Mouse (Mus musculus) intestine, postnatal 0 days (tissue): ENCODE measurements around the gene Ccdc183. TPM values are rescaled to one million over a fixed set of nuclear protein-coding genes. Genes with fewer than 3 reads are reported as not detected.

Experiments used
- ATAC-seq: fragments of 200-750 bp; cut with Nextera tagmentation; 2 replicates; pipeline ENCODE4 v1.8.0; 2017; ENCODE audit warnings: mild to moderate bottlenecking, moderate TSS enrichment, moderate library complexity
- H3K27ac ChIP-seq: fragments of 300-500 bp; sonication (generic); 2 replicates; pipeline ENCODE4 v1.5.1; 2014; ENCODE audit warnings: mild to moderate bottlenecking, low read depth, low read length, moderate library complexity
- H3K27me3 ChIP-seq: fragments of 300-500 bp; sonication (generic); replicated peaks from 2 replicates; pipeline ENCODE4 v1.6.1; 2014; ENCODE audit warnings: low read length, mixed read lengths; ENCODE audit not compliant: control insufficient read depth, insufficient read depth
- H3K36me3 ChIP-seq: fragments of 300-500 bp; sonication (generic); 2 replicates; pipeline ENCODE4 v1.6.1; 2014; ENCODE audit warnings: mild to moderate bottlenecking, moderate library complexity; ENCODE audit not compliant: control insufficient read depth, insufficient read depth
- H3K4me1 ChIP-seq: fragments of 300-500 bp; sonication (generic); replicated peaks from 2 replicates; pipeline ENCODE4 v1.6.1; 2014; ENCODE audit warnings: antibody characterized with exemption, low read length, mixed read lengths; ENCODE audit not compliant: control insufficient read depth, insufficient read depth
- H3K4me2 ChIP-seq: fragments of 300-500 bp; sonication (generic); replicated peaks from 2 replicates; pipeline ENCODE4 v1.6.1; 2014; ENCODE audit warnings: low read depth, mild to moderate bottlenecking, moderate library complexity
- H3K4me3 ChIP-seq: fragments of 300-500 bp; sonication (generic); 2 replicates; pipeline ENCODE4 v1.5.1; 2014; ENCODE audit warnings: low read depth, low read length
- H3K9ac ChIP-seq: fragments of 300-500 bp; sonication (generic); 2 replicates; pipeline ENCODE4 v1.6.1; 2014; ENCODE audit warnings: mild to moderate bottlenecking, low read depth, low read length
- H3K9me3 ChIP-seq: fragments of 300-500 bp; sonication (generic); 2 replicates; pipeline ENCODE4 v1.6.1; 2016; ENCODE audit warnings: mixed run types; ENCODE audit not compliant: control insufficient read depth
- CTCF ChIP-seq: sonication (generic); IDR thresholded peaks from 2 replicates; pipeline ENCODE4 v1.5.1; 2016; ENCODE audit warnings: low read depth, mild to moderate bottlenecking, control low read depth, antibody characterized with exemption, moderate library complexity
- WGBS: fragments of 180-500 bp; shearing (Covaris S2); extraction: QIAGEN DNeasy Blood & Tissue Kit; methylation state at CpG from one replicate; pipeline ENCODE4 v1.1.7; 2014; 5-methylcytosine and 5-hydroxymethylcytosine counted together
- polyA plus RNA-seq: library from polyadenylated mRNA; unstranded; fragments of >200 nt; fragmentation: Nextera tagmentation; extraction: Ambion mirVana; gene quantifications from 2 replicates; pipeline ENCODE4 v1.2.1, GENCODE M21; 2015

Gene Ccdc183
- polyA plus RNA-seq, 1 experiment from 2014 or later, result 0.09 TPM

DNA sequence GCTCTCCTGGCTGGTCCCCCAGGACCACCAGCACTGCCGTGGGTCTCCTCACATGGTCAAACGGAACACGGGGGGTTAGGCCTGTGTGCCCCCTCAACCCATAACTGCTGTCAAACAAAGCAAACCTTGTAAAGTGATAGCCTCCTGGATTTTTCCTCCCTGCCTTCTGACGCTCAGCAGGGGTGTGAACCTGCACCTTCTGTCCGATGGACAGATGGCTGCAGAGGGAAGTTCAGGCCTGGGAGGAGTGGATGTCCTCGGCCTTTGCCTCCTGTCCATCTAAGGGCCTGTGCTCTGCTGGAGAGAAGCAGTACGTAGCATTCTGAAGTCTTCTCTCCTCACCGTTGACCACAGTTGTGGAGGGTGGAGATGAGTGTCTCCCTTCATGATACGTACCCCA is 55.5 kb downstream of the Ccdc183 start:
- Histone ChIP-seq H3K27ac (peak overlapping the region; percentile 63), H3K9me3 (no peaks in the 10 kb centered on the region), H3K36me3 (peaks cover 62% of the 10 kb centered on the region), H3K27me3 (no peaks in the 10 kb centered on the region), H3K4me3 (no peak overlapping the region), H3K4me1 (peaks cover 2% of the 10 kb centered on the region; the same call in 1 of the 2 replicates), H3K9ac (no peak overlapping the region), H3K4me2 (no peak overlapping the region)
- WGBS, result 62% methylated on average over 9 of the region's 9 CpGs
- no peak for ATAC-seq
- no peak for TF ChIP-seq CTCF

DNA sequence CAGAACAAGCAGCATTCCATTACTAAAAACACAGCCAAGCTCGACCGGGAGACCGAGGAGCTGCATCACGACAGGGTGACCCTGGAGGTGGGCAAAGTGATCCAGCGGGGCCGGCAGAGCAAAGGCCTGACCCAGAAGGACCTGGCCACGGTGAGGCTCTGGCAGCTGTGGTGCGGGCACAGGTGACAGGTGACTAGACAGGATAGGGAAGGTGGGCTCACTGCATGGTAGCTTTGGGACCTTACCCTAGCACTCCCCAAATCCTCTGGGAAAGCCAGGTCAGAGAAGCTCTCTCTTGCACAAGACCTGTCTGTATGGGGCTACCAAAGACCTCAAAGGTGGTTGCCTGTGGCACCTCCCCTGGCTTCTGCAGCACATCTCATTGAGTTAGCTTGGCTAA is 56.9 kb downstream of the Ccdc183 start:
- ATAC-seq, result peak; percentile 1; the same call in 1 of the 2 replicates
- no peak overlapping the region for H3K4me2 ChIP-seq
- H3K9ac ChIP-seq, result no peak overlapping the region
- no peaks in the 10 kb centered on the region for H3K27me3 ChIP-seq
- peaks cover 53% of the 10 kb centered on the region for H3K36me3 ChIP-seq
- H3K9me3 ChIP-seq, result no peaks in the 10 kb centered on the region
- no peak overlapping the region for H3K4me3 ChIP-seq
- peak overlapping the region; percentile 3; the same call in 1 of the 2 replicates for H3K27ac ChIP-seq
- 62% methylated on average over 8 of the region's 8 CpGs for WGBS
- no peak for TF ChIP-seq CTCF
- peaks cover 2% of the 10 kb centered on the region; the same call in 1 of the 2 replicates for H3K4me1 ChIP-seq

DNA sequence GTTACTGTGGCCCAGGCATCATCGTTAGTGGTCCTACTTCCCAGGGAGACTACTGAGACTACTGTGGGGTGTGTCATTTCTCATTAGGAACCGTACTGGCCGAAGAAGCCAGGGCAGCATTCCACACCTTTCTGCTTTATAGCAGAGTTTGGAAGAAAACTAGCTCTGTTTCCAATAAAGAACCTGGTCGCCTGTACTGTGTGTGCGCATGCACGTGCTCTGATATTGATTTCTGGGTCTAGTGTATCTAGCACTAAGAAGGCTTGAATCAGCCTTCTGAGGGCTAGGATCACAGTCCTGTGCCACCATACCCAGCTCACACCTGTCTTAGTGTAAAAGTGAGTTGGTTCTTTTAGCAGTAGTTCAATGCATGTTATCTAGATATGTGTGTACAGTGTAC is 58.7 kb downstream of the Ccdc183 start:
- H3K4me2 ChIP-seq, result peak overlapping the region; percentile 91
- H3K9me3 ChIP-seq, result no peaks in the 10 kb centered on the region
- TF ChIP-seq CTCF, result no peak
- H3K27me3 ChIP-seq, result no peaks in the 10 kb centered on the region
- H3K4me3 ChIP-seq, result peak overlapping the region; percentile 98
- peaks cover 2% of the 10 kb centered on the region; the same call in 1 of the 2 replicates for H3K4me1 ChIP-seq
- no peak for ATAC-seq
- H3K27ac ChIP-seq, result peak overlapping the region; percentile 97
- peak overlapping the region; percentile 87; the same call in 1 of the 2 replicates for H3K9ac ChIP-seq
- H3K36me3 ChIP-seq, result peaks cover 35% of the 10 kb centered on the region
- 37% methylated on average over 6 of the region's 6 CpGs for WGBS

Other genes with a start within 250 kb of the Ccdc183 start
- gene Sapcd2, start 245.4 kb downstream of the Ccdc183 start, polyA plus RNA-seq, result 112 and 129 TPM in 2 replicates
- 33.9 and 38.1 TPM in 2 replicates for gene Entpd2, start 221.8 kb downstream of the Ccdc183 start, polyA plus RNA-seq
- gene Npdc1, start 218.3 kb downstream of the Ccdc183 start, polyA plus RNA-seq, result 49.2 and 52.3 TPM in 2 replicates
- 0.26 and 0.27 TPM in 2 replicates for gene Fut7, start 194.4 kb downstream of the Ccdc183 start, polyA plus RNA-seq
- 1.1 and 1.3 TPM in 2 replicates for gene Abca2, start 189.0 kb downstream of the Ccdc183 start, polyA plus RNA-seq
- gene Clic3, start 160.8 kb downstream of the Ccdc183 start, polyA plus RNA-seq, result 2.0 and 2.8 TPM in 2 replicates
- 41.2 and 46.2 TPM in 2 replicates for gene Paxx, start 156.6 kb downstream of the Ccdc183 start, polyA plus RNA-seq
- 1.2 and 2.2 TPM in 2 replicates for gene Ptgds, start 147.6 kb downstream of the Ccdc183 start, polyA plus RNA-seq
- 0.40 and 0.51 TPM in 2 replicates for gene Lcn12, start 123.8 kb downstream of the Ccdc183 start, polyA plus RNA-seq
- gene Fbxw5, start 116.9 kb downstream of the Ccdc183 start, polyA plus RNA-seq, result 38.5 and 40.2 TPM in 2 replicates
- gene C8g, start 116.0 kb downstream of the Ccdc183 start, polyA plus RNA-seq, result 48.5 and 49.3 TPM in 2 replicates
- gene Traf2, start 70.7 kb downstream of the Ccdc183 start, polyA plus RNA-seq, result 16.4 and 18.7 TPM in 2 replicates
- gene Edf1, start 59.8 kb downstream of the Ccdc183 start, polyA plus RNA-seq, result 481 and 496 TPM in 2 replicates
- gene Mamdc4, start 42.8 kb downstream of the Ccdc183 start, polyA plus RNA-seq, result 588 and 718 TPM in 2 replicates
- 116 TPM in 2 replicates for gene Phpt1, start 42.5 kb downstream of the Ccdc183 start, polyA plus RNA-seq
- 0.68 and 0.78 TPM in 2 replicates for gene Ajm1, start 35.9 kb downstream of the Ccdc183 start, polyA plus RNA-seq
- 26.8 and 26.9 TPM in 2 replicates for gene Rabl6, start 9.2 kb downstream of the Ccdc183 start, polyA plus RNA-seq
- 23.0 and 25.6 TPM in 2 replicates for gene Tmem141, start 4.3 kb upstream of the Ccdc183 start, polyA plus RNA-seq
- 4.1 and 4.7 TPM in 2 replicates for gene Fcna, start 10.4 kb upstream of the Ccdc183 start, polyA plus RNA-seq
- not detected in 2 replicates for gene Lcn8, start 35.4 kb upstream of the Ccdc183 start, polyA plus RNA-seq
- not detected in 2 replicates for gene Lcn5, start 40.3 kb upstream of the Ccdc183 start, polyA plus RNA-seq
- not detected in 2 replicates for gene Lcn6, start 59.1 kb upstream of the Ccdc183 start, polyA plus RNA-seq
- gene Lcn10, start 65.0 kb upstream of the Ccdc183 start, polyA plus RNA-seq, result not detected in 2 replicates
- not detected in 2 replicates for gene Obp2a, start 82.4 kb upstream of the Ccdc183 start, polyA plus RNA-seq
- gene Bmyc, start 89.1 kb upstream of the Ccdc183 start, polyA plus RNA-seq, result 34.7 and 35.6 TPM in 2 replicates
- not detected in 2 replicates for gene Obp2b, start 119.3 kb upstream of the Ccdc183 start, polyA plus RNA-seq
- gene Lcn3, start 147.9 kb upstream of the Ccdc183 start, polyA plus RNA-seq, result not detected in 2 replicates
- not detected in 2 replicates for gene Lcn11, start 159.3 kb upstream of the Ccdc183 start, polyA plus RNA-seq
- gene Gm13539, start 164.6 kb upstream of the Ccdc183 start, polyA plus RNA-seq, result not detected in 2 replicates
- gene Glt6d1, start 198.2 kb upstream of the Ccdc183 start, polyA plus RNA-seq, result not detected in 2 replicates
- not detected in 2 replicates for gene Lcn9, start 205.5 kb upstream of the Ccdc183 start, polyA plus RNA-seq
- not detected in 2 replicates for gene Sohlh1, start 229.6 kb upstream of the Ccdc183 start, polyA plus RNA-seq
- gene Kcnt1, start 246.1 kb upstream of the Ccdc183 start, polyA plus RNA-seq, result 0.18 TPM in 2 replicates